Mouse (Mus musculus) midbrain, embryonic 16.5 days (tissue): ENCODE data around the gene Fhit. TPM values are rescaled to one million over a fixed set of nuclear protein-coding genes. Genes with fewer than 3 reads are reported as not detected.

Source experiments
- ATAC-seq: fragments of 200-750 bp; cut with Nextera tagmentation; 2 replicates; pipeline ENCODE4 v1.8.0; 2017; ENCODE audit warnings: moderate TSS enrichment
- H3K27ac ChIP-seq: fragments of 300-500 bp; sonication (generic); 2 replicates; pipeline ENCODE4 v1.5.1; 2014; ENCODE audit warnings: mild to moderate bottlenecking, low read length, mixed read lengths
- H3K27me3 ChIP-seq: fragments of 300-500 bp; sonication (generic); 2 replicates; pipeline ENCODE4 v1.6.1; 2014; ENCODE audit warnings: low read depth, low read length, mixed read lengths; ENCODE audit not compliant: control insufficient read depth, insufficient read depth
- H3K36me3 ChIP-seq: fragments of 300-500 bp; sonication (generic); 2 replicates; pipeline ENCODE4 v1.6.1; 2014; ENCODE audit warnings: mild to moderate bottlenecking, low read length, moderate library complexity, mixed read lengths; ENCODE audit not compliant: control insufficient read depth, insufficient read depth
- H3K4me1 ChIP-seq: fragments of 300-500 bp; sonication (generic); 2 replicates; pipeline ENCODE4 v1.6.1; 2014; ENCODE audit warnings: mild to moderate bottlenecking, low read length, mixed read lengths; ENCODE audit not compliant: control insufficient read depth, insufficient read depth
- H3K4me2 ChIP-seq: fragments of 300-500 bp; sonication (generic); 2 replicates; pipeline ENCODE4 v1.6.1; 2014; ENCODE audit warnings: mild to moderate bottlenecking, low read length, mixed read lengths
- H3K4me3 ChIP-seq: fragments of 300-500 bp; sonication (generic); 2 replicates; pipeline ENCODE4 v1.5.1; 2014; ENCODE audit warnings: low read depth, mild to moderate bottlenecking, low read length, moderate library complexity, mixed read lengths
- H3K9ac ChIP-seq: fragments of 300-500 bp; sonication (generic); 2 replicates; pipeline ENCODE4 v1.6.1; 2014; ENCODE audit warnings: low read depth, low read length, mixed read lengths
- H3K9me3 ChIP-seq: fragments of 300-500 bp; sonication (generic); replicated peaks from 2 replicates; pipeline ENCODE4 v1.6.1; 2014; ENCODE audit warnings: mild to moderate bottlenecking, low read length, mixed read lengths; ENCODE audit not compliant: control insufficient read depth, poor library complexity, severe bottlenecking
- WGBS: fragments of 180-500 bp; shearing (Covaris S2); extraction: QIAGEN DNeasy Blood & Tissue Kit; methylation state at CpG from one replicate; pipeline ENCODE4 v1.1.7; 2014; 5-methylcytosine and 5-hydroxymethylcytosine counted together
- polyA plus RNA-seq: library from polyadenylated mRNA; unstranded; fragments of >200 nt; fragmentation: Nextera tagmentation; extraction: Ambion mirVana; gene quantifications from 2 replicates; pipeline ENCODE4 v1.2.1, GENCODE M21; 2015

The Fhit gene
- polyA plus RNA-seq, 1 experiment from 2014 or later = 8.5 TPM

GRCm38 (mm10) chr14:10453001-10453861, 708.6 kb downstream of the Fhit start:
- H3K27me3 ChIP-seq = no peaks in the 10 kb centered on the region
- H3K4me1 ChIP-seq = peaks cover 11% of the 10 kb centered on the region
- peak overlapping the region; percentile 36 for H3K9ac ChIP-seq
- ATAC-seq = peak; percentile 80
- H3K9me3 ChIP-seq = no peaks in the 10 kb centered on the region
- H3K4me2 ChIP-seq = peak overlapping the region; percentile 49
- 0 out of 2 replicates have a peak overlapping the region, but pooled peaks have one; percentile 28 for H3K27ac ChIP-seq
- peak overlapping the region; percentile 24 for H3K4me3 ChIP-seq
- 7% methylated on average over 14 of the region's 14 CpGs for WGBS
- H3K36me3 ChIP-seq = no peaks in the 10 kb centered on the region

DNA sequence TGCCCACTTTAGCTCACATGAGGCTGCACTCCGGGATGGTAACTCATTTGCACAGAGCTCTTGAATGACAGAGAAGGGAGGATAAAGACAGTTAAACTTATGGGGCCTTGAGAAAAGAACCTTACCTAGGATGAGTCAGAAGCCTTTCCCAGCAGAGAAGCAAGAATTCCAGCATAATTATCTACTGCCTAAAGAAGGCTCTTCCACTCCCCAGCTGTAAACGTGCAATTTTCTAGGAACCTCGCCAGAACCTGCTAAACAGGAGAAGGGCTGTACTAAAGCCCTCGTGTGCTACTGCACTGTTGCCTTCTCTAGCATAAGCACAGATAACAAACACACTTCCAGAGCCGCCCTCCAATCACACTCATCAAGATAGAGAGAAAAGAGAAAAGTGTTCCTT, 709.6 kb downstream of the Fhit start:
- no peaks in the 10 kb centered on the region for H3K27me3 ChIP-seq
- WGBS = 83% methylated on average over 5 of the region's 5 CpGs
- no peaks in the 10 kb centered on the region for H3K9me3 ChIP-seq
- no peak overlapping the region for H3K27ac ChIP-seq
- H3K36me3 ChIP-seq = no peaks in the 10 kb centered on the region
- ATAC-seq = no peak
- peaks cover 11% of the 10 kb centered on the region for H3K4me1 ChIP-seq
- H3K4me2 ChIP-seq = no peak overlapping the region
- H3K4me3 ChIP-seq = no peak overlapping the region
- no peak overlapping the region for H3K9ac ChIP-seq

GRCm38 (mm10) chr14:10445360-10445759, 716.5 kb downstream of the Fhit start:
- no peak overlapping the region for H3K4me3 ChIP-seq
- H3K27ac ChIP-seq = no peak overlapping the region
- no peak for ATAC-seq
- no peaks in the 10 kb centered on the region for H3K9me3 ChIP-seq
- no peaks in the 10 kb centered on the region for H3K4me1 ChIP-seq
- H3K36me3 ChIP-seq = no peaks in the 10 kb centered on the region
- H3K27me3 ChIP-seq = no peaks in the 10 kb centered on the region
- no peak overlapping the region for H3K4me2 ChIP-seq
- no peak overlapping the region for H3K9ac ChIP-seq

- H3K4me1 ChIP-seq = no peaks in the 10 kb centered on the region
- H3K36me3 ChIP-seq = no peaks in the 10 kb centered on the region
- no peak for ATAC-seq
- no peak overlapping the region for H3K27ac ChIP-seq
- H3K9ac ChIP-seq = no peak overlapping the region
- no peaks in the 10 kb centered on the region for H3K27me3 ChIP-seq
- H3K4me2 ChIP-seq = no peak overlapping the region
- H3K4me3 ChIP-seq = no peak overlapping the region
- H3K9me3 ChIP-seq = no peaks in the 10 kb centered on the region
- 69% methylated on average over 1 of the region's 1 CpGs for WGBS
These were observed 722.7 kb downstream of the Fhit start for GRCm38 (mm10) chr14:10439007-10439749.

GRCm38 (mm10) chr14:10436193-10436592, 725.6 kb downstream of the Fhit start:
- Histone ChIP-seq H3K9me3 (no peaks in the 10 kb centered on the region), H3K36me3 (no peaks in the 10 kb centered on the region), H3K9ac (no peak overlapping the region), H3K4me2 (no peak overlapping the region), H3K4me3 (no peak overlapping the region), H3K27me3 (no peaks in the 10 kb centered on the region), H3K27ac (no peak overlapping the region), H3K4me1 (no peaks in the 10 kb centered on the region)
- no peak for ATAC-seq
- 97% methylated on average over 1 of the region's 1 CpGs for WGBS

GRCm38 (mm10) chr14:10432502-10432901, 729.3 kb downstream of the Fhit start:
- Histone ChIP-seq H3K4me2 (no peak overlapping the region), H3K9me3 (no peaks in the 10 kb centered on the region), H3K27me3 (no peaks in the 10 kb centered on the region), H3K4me1 (no peaks in the 10 kb centered on the region), H3K27ac (no peak overlapping the region), H3K9ac (no peak overlapping the region), H3K4me3 (no peak overlapping the region), H3K36me3 (no peaks in the 10 kb centered on the region)
- no peak for ATAC-seq
- WGBS = 84% methylated on average over 2 of the region's 2 CpGs

- Histone ChIP-seq H3K9ac (no peak overlapping the region), H3K4me2 (no peak overlapping the region), H3K27ac (no peak overlapping the region), H3K36me3 (no peaks in the 10 kb centered on the region), H3K9me3 (no peaks in the 10 kb centered on the region), H3K27me3 (no peaks in the 10 kb centered on the region), H3K4me3 (no peak overlapping the region), H3K4me1 (no peaks in the 10 kb centered on the region)
- 92% methylated on average over 3 of the region's 3 CpGs for WGBS
- no peak for ATAC-seq
These were observed 731.3 kb downstream of the Fhit start for GRCm38 (mm10) chr14:10430396-10431000.

GRCm38 (mm10) chr14:10423499-10423898, 738.3 kb downstream of the Fhit start:
- no peak overlapping the region for H3K4me3 ChIP-seq
- no peak overlapping the region for H3K9ac ChIP-seq
- 18% methylated on average over 3 of the region's 3 CpGs for WGBS
- no peaks in the 10 kb centered on the region for H3K36me3 ChIP-seq
- no peaks in the 10 kb centered on the region for H3K27me3 ChIP-seq
- H3K9me3 ChIP-seq = no peaks in the 10 kb centered on the region
- H3K4me1 ChIP-seq = no peaks in the 10 kb centered on the region
- no peak for ATAC-seq
- no peak overlapping the region for H3K4me2 ChIP-seq
- H3K27ac ChIP-seq = no peak overlapping the region

DNA sequence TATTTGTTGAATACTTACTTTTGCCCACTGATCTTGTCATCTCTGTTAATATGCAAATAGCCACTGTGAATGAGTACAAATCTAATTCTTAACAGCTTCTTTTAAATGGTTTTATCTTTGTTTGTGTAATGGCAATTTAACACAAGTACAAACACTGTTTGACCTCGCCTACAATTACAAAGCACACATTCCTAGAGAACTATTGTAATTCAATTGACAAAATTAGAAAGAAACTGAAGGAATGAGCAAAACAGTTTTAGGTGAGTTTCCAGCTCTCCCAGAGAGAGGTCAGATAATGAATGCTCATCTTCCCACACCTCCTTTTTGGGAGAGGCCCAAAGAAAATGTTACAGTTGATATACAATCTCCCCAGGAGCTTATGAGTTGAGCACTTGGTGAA, 739.6 kb downstream of the Fhit start:
- Histone ChIP-seq H3K9ac (no peak overlapping the region), H3K9me3 (no peaks in the 10 kb centered on the region), H3K4me1 (no peaks in the 10 kb centered on the region), H3K36me3 (no peaks in the 10 kb centered on the region), H3K4me2 (no peak overlapping the region), H3K27me3 (no peaks in the 10 kb centered on the region), H3K27ac (no peak overlapping the region), H3K4me3 (no peak overlapping the region)
- no peak for ATAC-seq
- WGBS = 74% methylated on average over 1 of the region's 1 CpGs
